ENCODE assay signal across 8 mouse cellular contexts in the genomic region with DNA sequence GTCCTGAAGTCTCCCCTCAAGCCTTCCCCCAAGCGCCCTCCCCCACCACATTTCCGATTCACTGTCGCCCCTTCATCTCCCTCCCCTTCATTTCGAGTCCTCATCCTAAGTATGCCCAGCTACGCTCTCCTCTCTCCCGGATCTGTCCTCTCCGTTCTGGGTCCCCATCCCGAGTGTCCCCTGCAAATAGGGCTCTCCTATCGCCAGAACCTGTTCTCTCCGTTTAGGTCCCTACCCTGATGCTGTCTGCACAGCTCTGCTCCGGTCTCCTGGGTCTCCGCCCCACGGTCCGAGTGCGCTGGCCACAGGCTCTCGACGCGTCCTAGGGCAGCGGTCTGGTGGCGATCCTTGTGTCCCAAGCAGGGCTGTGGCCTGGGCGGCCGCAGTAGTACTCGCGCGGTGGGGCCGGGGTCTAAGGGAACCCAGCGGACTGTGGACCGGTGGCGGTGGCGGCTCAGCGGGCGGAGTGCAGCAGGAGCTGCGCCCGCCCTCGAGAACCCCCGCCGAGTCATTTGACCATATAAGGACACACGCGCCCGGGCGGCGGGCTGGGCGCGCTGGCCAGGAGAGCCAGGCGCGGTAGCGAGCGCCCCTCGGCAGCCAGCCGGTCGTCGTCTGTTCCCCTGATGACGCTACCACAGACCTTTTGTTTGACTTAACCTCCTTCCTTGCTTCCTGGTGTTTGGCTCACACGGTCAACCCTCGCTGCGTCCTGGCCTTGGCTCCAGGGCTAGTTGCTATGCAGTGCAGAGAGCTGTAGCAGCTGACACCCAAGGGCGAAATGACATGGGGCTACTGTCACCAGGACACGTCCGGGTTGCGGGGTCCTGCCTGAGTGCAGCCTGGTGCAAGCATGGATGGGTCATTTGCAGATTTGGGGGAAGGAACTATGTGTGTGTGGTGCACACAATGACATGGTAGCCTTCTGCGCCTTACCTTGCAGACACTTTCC. TPM values are rescaled to one million over a fixed set of nuclear protein-coding genes. Genes with fewer than 3 reads are reported as not detected.
A peak's percentile ranks its signal among the peaks of the same experiment; 100 is the strongest.
DNase-seq lines count a peak whose midpoint lies in the region.

No protein-coding gene starts in this region.

- DNase-seq in R1 (ENCODE audit: low read depth, low spot score), result peak; percentile 30
- DNase-seq in cerebellum, postnatal 36 days, result peak; percentile 42 to 53
- DNase-seq in gastrocnemius, adult 8-10 months (ENCODE audit: low spot score in 2 of 2), result peak; percentile 15 to 33
- peak; percentile 75 for DNase-seq in induced T-regulatory cell, adult 2 months (ENCODE audit: low read depth)
- peak; percentile 44 to 88 for DNase-seq in left cerebral cortex, postnatal 10 days (ENCODE audit: extremely low spot score in 1 of 2, low spot score in 2 of 2)
- peak; percentile 76 to 83 for DNase-seq in right cerebral cortex, postnatal 10 days (ENCODE audit: low spot score in 2 of 2)
- DNase-seq in c-Kit-positive CD71-positive TER-119-positive erythroid progenitor cells, embryonic 14.5 days (ENCODE audit: low spot score), result no peak

- intact Hi-C loops in left cerebral cortex, postnatal 10 days (cut with DNase I), result no loop called here

- H3K4me3 ChIP-seq in megakaryocyte, embryonic 14.5 days (replicated peaks), result peak overlapping the region; percentile 91

- peaks cover 9% of the 10 kb centered on the region for H3K9me3 ChIP-seq in megakaryocyte, embryonic 14.5 days

- H3K4me1 ChIP-seq in megakaryocyte, embryonic 14.5 days, result peaks cover 22% of the 10 kb centered on the region

- H3K27me3 ChIP-seq in megakaryocyte, embryonic 14.5 days (replicated peaks), result peaks cover 39% of the 10 kb centered on the region

- no peaks in the 10 kb centered on the region for H3K36me3 ChIP-seq in megakaryocyte, embryonic 14.5 days (replicated peaks; ENCODE audit: low read length)

RNA-seq across cellular contexts. Expression of gene Fhl2, which starts 33.0 kb away (rescaled TPM):
- 1 to 10 TPM; 2.8 to 6.0 (median 3.4) TPM for total RNA-seq in gastrocnemius, adult 8-10 months (2022)
- total RNA-seq in left cerebral cortex, postnatal 10 days (2021), result 10 to 100 TPM; 35.5 to 38.3 TPM
- 0.56 TPM in 1 of 2 replicates, not detected in the other for polyA plus RNA-seq in megakaryocyte, embryonic 14.5 days (2012; ENCODE audit: insufficient read depth, low replicate concordance)

Comparison
In these comparisons a context has a peak if more than half of its experiments do, and no peak if none do; other contexts are left out.
1. RNA of gene Fhl2, which starts 33.0 kb away (total RNA-seq): 35.5 to 38.3 TPM in left cerebral cortex, postnatal 10 days; 2.8 to 6.0 TPM in gastrocnemius, adult 8-10 months; every median in the first group is over 4 times any median in the second.